Mouse (Mus musculus): ENCODE data around the gene Tmem117.

The Tmem117 gene

GRCm38 (mm10) chr15:94770832-94771578, 142.0 kb downstream of the Tmem117 start:
- no peak for DNase-seq (ENCODE audit: low spot score in 2 of 2)

- no peak for DNase-seq (ENCODE audit: low spot score in 2 of 2)
Measured at GRCm38 (mm10) chr15:94771691-94772090, 142.7 kb downstream of the Tmem117 start.

- no peak for DNase-seq (ENCODE audit: low spot score in 2 of 2)
Measured at GRCm38 (mm10) chr15:94776119-94777069, 147.4 kb downstream of the Tmem117 start.

DNA sequence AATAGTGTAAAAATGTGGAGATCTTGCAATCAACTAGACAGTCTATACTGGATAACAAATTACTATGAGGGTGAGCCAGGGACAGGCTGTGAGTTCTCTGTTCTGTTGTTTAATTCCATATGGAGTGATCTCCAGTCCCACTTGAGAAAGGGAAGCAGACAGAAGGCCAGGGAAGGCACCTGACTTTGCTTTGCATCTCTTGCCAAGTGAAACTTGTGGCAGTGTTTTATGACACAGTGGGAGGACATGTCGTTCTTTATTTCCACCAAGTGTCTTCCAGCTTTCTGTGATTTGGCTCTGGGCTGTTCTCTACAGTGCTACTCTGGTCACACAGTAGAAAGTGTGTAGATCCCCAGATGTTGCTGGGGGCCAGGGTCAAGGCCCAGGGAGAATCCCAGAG, 152.5 kb downstream of the Tmem117 start:
- no peak for DNase-seq (ENCODE audit: low spot score in 2 of 2)

- no peak for DNase-seq (ENCODE audit: low spot score in 2 of 2)
Measured at GRCm38 (mm10) chr15:94793455-94793854, 164.4 kb downstream of the Tmem117 start.

- DNase-seq (ENCODE audit: low spot score in 2 of 2) = no peak
Measured at GRCm38 (mm10) chr15:94795484-94795883, 166.5 kb downstream of the Tmem117 start.

- no peak for DNase-seq (ENCODE audit: low spot score in 2 of 2)
Measured at GRCm38 (mm10) chr15:94798236-94798635, 169.2 kb downstream of the Tmem117 start.

DNA sequence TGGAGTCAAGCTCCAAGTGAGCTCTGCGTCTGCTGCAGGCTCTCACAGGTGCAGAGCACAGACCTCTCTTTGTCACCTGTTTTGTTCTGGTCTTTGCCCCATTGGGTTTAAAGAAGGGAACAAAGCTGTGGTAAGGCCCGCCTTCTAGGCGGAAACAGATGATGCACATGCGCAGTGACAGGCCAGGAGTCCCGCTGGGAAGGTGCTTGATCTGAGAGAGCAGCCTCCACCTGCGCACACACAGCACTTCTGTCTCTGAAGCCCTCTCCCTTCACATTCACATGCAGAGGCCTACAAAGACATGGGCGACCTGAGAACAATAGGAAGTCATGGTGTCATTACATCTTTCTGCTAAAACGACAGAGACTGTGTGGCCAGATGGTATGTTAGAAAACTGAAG, 172.4 kb downstream of the Tmem117 start:
- no peak for DNase-seq (ENCODE audit: low spot score in 2 of 2)

DNA sequence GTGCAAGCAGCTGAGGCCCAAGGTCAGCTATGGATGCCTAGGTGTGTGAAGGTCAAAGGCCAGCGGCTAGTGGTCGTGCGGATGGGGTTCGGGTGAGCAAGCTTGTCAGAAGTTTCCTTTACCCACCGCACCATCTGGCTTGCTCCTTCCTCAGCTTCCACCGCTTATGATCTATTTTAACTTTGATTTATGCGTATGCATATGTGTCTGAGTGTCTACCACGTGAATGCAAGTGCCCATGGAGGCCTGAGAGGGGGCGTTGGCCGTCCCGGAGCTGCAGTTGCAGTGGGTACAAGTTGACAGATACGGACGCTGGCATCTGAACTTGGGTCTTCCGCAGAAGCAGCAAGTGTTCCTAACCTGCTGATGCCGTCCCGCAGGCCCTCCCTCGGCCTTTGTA, 173.8 kb downstream of the Tmem117 start:
- no peak for DNase-seq (ENCODE audit: low spot score in 2 of 2)

DNA sequence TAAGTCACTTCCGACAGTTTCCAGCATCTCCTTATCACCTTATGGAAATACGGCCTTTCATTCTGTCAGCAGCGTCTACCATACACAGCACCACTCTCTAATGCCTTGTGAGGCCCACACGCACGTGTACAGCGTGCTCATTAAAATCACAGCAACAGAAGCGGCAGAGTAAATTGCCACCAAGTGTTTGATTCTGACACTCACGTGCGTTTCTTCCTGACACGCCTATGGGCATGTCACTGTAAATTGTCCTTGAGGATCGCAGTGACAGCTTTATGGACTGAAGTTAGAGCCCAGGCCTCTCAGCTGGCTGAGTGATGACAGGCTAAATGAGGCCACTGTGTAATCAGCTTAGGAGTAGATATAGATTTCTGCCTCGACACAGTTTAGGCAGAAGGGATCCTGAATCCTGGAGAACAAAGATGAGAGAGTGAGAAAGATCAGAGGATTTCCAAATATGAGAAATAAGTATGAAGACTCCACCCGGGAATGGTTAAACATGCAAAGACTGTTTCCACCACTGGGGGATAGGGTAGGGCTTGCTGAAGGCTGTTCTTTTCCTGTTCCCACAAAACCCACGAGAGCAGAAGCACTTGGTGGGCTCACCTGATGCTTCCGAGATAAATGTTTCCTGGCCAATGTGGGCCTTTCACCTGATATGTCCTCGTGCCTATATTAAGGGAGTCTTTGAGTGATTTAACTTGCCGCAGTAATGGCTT, 174.8 kb downstream of the Tmem117 start:
- no peak for DNase-seq (ENCODE audit: low spot score in 2 of 2)

GRCm38 (mm10) chr15:94806005-94806404, 177.0 kb downstream of the Tmem117 start:
- DNase-seq (ENCODE audit: low spot score in 2 of 2) = no peak

GRCm38 (mm10) chr15:94811550-94811949, 182.5 kb downstream of the Tmem117 start:
- DNase-seq (ENCODE audit: low spot score in 2 of 2) = no peak

GRCm38 (mm10) chr15:94814213-94815100, 185.4 kb downstream of the Tmem117 start:
- no peak for DNase-seq (ENCODE audit: low spot score in 2 of 2)

DNA sequence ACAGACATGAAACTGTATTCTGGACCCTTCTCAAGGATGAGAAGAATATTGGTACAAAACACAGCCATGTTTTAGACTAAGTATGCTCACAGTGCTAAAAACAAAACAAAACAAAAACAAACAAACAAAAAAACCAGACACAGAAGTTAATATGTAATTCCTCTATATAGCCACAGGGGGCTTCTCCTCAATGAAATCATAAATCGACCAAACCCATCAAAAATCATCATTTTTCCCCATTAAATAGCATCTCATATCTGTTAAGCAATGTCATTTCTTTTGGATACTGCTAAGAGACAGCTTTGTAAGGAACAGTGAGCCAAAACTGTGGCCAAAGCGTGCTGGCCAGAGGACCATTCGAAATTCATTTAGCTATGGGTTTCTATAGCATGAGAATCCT, 206.6 kb downstream of the Tmem117 start:
- no peak for DNase-seq (ENCODE audit: low spot score in 2 of 2)

DNA sequence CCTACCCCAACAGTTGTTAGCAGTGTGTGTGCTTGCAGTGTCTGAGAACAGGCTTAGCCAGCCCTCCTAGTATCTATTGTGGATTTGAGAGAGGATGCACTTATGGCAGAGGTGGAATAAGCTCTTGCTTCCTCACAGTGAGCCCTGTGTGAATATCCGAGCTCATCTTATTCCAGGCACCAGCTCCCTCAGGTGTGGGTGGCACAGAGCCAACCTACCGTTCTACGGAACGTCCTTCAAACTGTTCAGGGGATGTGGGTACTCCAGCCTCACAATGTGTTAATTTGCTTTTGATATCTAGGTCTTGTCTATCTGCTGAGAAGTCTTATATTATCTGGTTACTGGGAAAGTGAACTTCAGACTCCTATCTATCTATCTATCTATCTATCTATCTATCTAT, 209.6 kb downstream of the Tmem117 start:
- no peak for DNase-seq (ENCODE audit: low spot score in 2 of 2)

DNA sequence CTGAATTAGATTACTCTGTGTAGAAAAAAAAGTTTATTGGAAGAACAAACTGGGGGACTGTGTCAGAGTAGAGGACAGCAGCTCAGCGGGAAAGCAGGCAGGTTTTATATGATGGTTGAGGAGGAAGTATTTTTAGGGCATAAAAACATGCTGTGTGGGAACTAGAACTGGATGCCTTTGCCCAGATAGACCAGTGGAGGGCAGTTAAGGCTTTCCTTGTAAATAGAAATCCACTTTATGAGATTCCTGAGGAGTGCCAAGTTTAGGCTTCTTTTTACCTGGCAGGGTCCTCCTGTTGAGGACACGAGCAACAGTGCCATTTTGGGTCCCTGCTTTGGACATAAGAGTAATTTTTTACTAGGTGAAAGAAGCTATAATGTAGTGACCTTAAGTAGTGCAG, 218.5 kb downstream of the Tmem117 start:
- DNase-seq (ENCODE audit: low spot score in 2 of 2) = no peak

DNA sequence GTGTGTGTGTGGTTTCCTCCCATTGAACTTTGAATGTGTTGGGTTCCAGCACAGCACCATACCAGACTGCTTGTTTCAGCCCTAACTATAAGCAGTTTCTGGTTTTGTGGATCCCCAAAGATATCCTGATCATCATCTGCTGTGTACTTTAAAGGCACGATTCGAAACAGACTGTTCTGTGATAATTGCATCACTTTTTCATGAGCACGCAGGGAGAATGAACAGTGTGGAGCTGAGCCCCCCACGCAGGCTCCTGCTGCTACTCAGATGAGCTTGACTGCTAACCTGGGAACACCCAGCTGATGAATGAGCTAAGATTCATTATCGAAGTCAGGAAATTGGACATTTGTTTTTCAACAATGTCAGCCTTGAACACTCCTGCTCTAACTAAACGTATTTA, 230.6 kb downstream of the Tmem117 start:
- DNase-seq (ENCODE audit: low spot score in 2 of 2) = no peak

DNA sequence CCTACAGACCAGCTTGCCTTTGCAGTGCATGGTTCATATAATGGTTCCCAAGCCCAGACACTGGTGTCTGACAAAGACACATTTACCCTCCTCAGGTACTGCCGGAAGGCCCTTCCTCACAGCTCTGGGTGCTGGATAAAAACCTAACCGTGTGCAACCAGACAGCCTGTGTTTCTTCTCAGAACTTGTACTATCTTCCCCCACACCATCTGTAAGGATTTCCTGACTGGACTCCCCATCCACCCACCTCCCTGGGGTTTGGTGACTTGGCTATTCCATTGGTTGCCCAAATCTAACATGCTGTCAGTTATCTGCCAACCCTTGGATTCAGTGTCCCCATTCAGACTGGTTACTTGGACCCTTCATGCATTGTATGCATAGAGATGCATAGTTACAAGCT, 232.1 kb downstream of the Tmem117 start:
- no peak for DNase-seq (ENCODE audit: low spot score in 2 of 2)

DNA sequence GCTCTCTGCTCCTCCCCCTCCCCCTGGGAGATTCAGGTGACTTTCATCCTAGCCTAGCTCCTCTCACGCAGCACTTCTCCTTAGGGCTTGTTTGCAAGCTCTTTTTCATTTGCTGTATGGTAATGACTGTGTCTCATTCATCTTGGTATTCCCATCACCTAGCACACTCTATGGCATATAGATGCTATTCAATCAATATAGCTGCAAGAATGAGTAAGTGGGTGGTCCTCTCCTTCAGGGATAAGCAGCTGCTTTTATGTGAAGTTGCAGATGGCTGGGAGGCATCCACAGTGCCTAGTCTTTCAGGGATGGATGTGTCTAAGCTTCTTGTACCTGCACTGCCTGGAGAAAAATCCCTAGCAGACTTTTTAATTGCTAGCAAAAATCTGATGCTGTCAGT, 235.1 kb downstream of the Tmem117 start:
- DNase-seq (ENCODE audit: low spot score in 2 of 2) = no peak

DNA sequence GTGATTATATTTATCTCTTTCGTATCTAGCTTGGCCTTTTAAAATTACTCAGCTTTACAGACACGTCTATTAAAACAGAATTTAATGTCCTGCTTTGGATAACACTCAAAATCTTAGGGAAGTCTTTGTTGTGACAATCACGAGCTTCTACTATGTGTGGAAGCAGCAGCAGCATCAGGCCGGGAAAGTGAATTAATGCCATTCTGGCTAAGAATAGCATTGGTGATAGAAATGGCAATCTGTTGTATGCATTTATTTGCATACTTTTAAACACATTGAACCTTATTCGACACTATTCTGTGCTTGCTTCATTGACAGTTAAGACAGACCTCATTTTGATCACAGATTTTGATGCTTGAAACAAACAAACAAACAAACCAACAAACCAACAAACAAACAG, 239.3 kb downstream of the Tmem117 start:
- DNase-seq (ENCODE audit: low spot score in 2 of 2) = no peak

- DNase-seq (ENCODE audit: low spot score in 2 of 2) = no peak
Measured at GRCm38 (mm10) chr15:94885026-94885425, 256.0 kb downstream of the Tmem117 start.

Measured in spleen, postnatal 36 days (tissue).